Mouse (Mus musculus): Measurements from ENCODE around the gene Myo18a.

GRCm38 (mm10) chr11:77800869-77801701 lies 38.0 kb downstream of the Myo18a start:
- TF ChIP-seq CTCF (conservative IDR thresholded peaks at IDR 0.05; ENCODE audit: insufficient read depth, insufficient read length, low read depth, low read length) (no peak), POLR2A (IDR thresholded peaks at IDR 0.05; ENCODE audit: low read depth, low read length) (no peak)

Data from kidney, adult 2 months (tissue).